Mouse (Mus musculus): ENCODE data around the gene Kctd17. TPM values are rescaled to one million over a fixed set of nuclear protein-coding genes. Genes with fewer than 3 reads are reported as not detected.

The Kctd17 gene
- polyA plus RNA-seq, 1 experiment from 2014 or later, result 117 TPM

GRCm38 (mm10) chr15:78475604-78476031, 47.3 kb downstream of the Kctd17 start:
- ATAC-seq, result no peak
- WGBS, result 72% methylated on average over 3 of the region's 3 CpGs

GRCm38 (mm10) chr15:78476878-78477277, 48.5 kb downstream of the Kctd17 start:
- Histone ChIP-seq H3K36me3 (no peaks in the 10 kb centered on the region), H3K4me2 (replicated peaks) (no peak overlapping the region), H3K4me3 (replicated peaks) (no peak overlapping the region), H3K27me3 (peaks cover 4% of the 10 kb centered on the region; the same call in 1 of the 2 replicates), H3K4me1 (replicated peaks) (no peaks in the 10 kb centered on the region), H3K9me3 (no peaks in the 10 kb centered on the region), H3K27ac (no peak overlapping the region), H3K9ac (replicated peaks) (no peak overlapping the region)
- ATAC-seq, result no peak
- WGBS, result 78% methylated on average over 1 of the region's 1 CpGs

More at GRCm38 (mm10) chr15:78475604-78476031, 47.3 kb downstream of the Kctd17 start:
- H3K9me3 ChIP-seq, result no peaks in the 10 kb centered on the region
- no peaks in the 10 kb centered on the region for H3K36me3 ChIP-seq
- H3K4me1 ChIP-seq (replicated peaks), result no peaks in the 10 kb centered on the region
- H3K27ac ChIP-seq, result no peak overlapping the region
- no peak overlapping the region for H3K4me2 ChIP-seq (replicated peaks)
- peaks cover 4% of the 10 kb centered on the region; the same call in 1 of the 2 replicates for H3K27me3 ChIP-seq
- H3K9ac ChIP-seq (replicated peaks), result no peak overlapping the region
- no peak overlapping the region for H3K4me3 ChIP-seq (replicated peaks)

GRCm38 (mm10) chr15:78478073-78478472, 49.7 kb downstream of the Kctd17 start:
- Histone ChIP-seq H3K4me3 (replicated peaks) (no peak overlapping the region), H3K4me1 (replicated peaks) (no peaks in the 10 kb centered on the region), H3K27me3 (peaks cover 4% of the 10 kb centered on the region; the same call in 1 of the 2 replicates), H3K4me2 (replicated peaks) (no peak overlapping the region), H3K9me3 (no peaks in the 10 kb centered on the region), H3K27ac (no peak overlapping the region), H3K9ac (replicated peaks) (no peak overlapping the region), H3K36me3 (no peaks in the 10 kb centered on the region)
- 95% methylated on average over 4 of the region's 4 CpGs for WGBS
- no peak for ATAC-seq

GRCm38 (mm10) chr15:78479470-78479869, 51.1 kb downstream of the Kctd17 start:
- ATAC-seq, result no peak
- Histone ChIP-seq H3K27ac (no peak overlapping the region), H3K9ac (replicated peaks) (no peak overlapping the region), H3K36me3 (no peaks in the 10 kb centered on the region), H3K4me3 (replicated peaks) (no peak overlapping the region), H3K27me3 (no peaks in the 10 kb centered on the region), H3K4me2 (replicated peaks) (no peak overlapping the region), H3K9me3 (no peaks in the 10 kb centered on the region), H3K4me1 (replicated peaks) (no peaks in the 10 kb centered on the region)
- 80% methylated on average over 5 of the region's 5 CpGs for WGBS

- no peaks in the 10 kb centered on the region for H3K27me3 ChIP-seq
- no peak overlapping the region for H3K4me3 ChIP-seq (replicated peaks)
- whole genome bisulfite sequencing, result 70% methylated on average over 7 of the region's 7 CpGs
- no peak for ATAC-seq
- H3K27ac ChIP-seq, result no peak overlapping the region
- no peaks in the 10 kb centered on the region for H3K9me3 ChIP-seq
- H3K36me3 ChIP-seq, result no peaks in the 10 kb centered on the region
- H3K4me1 ChIP-seq (replicated peaks), result no peaks in the 10 kb centered on the region
- H3K4me2 ChIP-seq (replicated peaks), result no peak overlapping the region
- H3K9ac ChIP-seq (replicated peaks), result no peak overlapping the region
Observed at GRCm38 (mm10) chr15:78480111-78480510, 51.7 kb downstream of the Kctd17 start.

GRCm38 (mm10) chr15:78480991-78481390, 52.6 kb downstream of the Kctd17 start:
- no peak overlapping the region for H3K9ac ChIP-seq (replicated peaks)
- H3K4me1 ChIP-seq (replicated peaks), result no peaks in the 10 kb centered on the region
- no peaks in the 10 kb centered on the region for H3K9me3 ChIP-seq
- no peak overlapping the region for H3K4me3 ChIP-seq (replicated peaks)
- no peaks in the 10 kb centered on the region for H3K27me3 ChIP-seq
- no peak for ATAC-seq
- no peak overlapping the region for H3K4me2 ChIP-seq (replicated peaks)
- H3K36me3 ChIP-seq, result no peaks in the 10 kb centered on the region
- WGBS, result 90% methylated on average over 2 of the region's 2 CpGs
- H3K27ac ChIP-seq, result no peak overlapping the region

- Histone ChIP-seq H3K9ac (replicated peaks) (no peak overlapping the region), H3K4me2 (replicated peaks) (no peak overlapping the region), H3K36me3 (no peaks in the 10 kb centered on the region), H3K4me1 (replicated peaks) (no peaks in the 10 kb centered on the region), H3K9me3 (no peaks in the 10 kb centered on the region), H3K4me3 (replicated peaks) (no peak overlapping the region), H3K27ac (no peak overlapping the region), H3K27me3 (no peaks in the 10 kb centered on the region)
- ATAC-seq, result no peak
- WGBS, result 49% methylated on average over 9 of the region's 9 CpGs
Observed at GRCm38 (mm10) chr15:78481448-78482000, 53.2 kb downstream of the Kctd17 start.

- H3K4me2 ChIP-seq (replicated peaks), result no peak overlapping the region
- H3K9me3 ChIP-seq, result no peaks in the 10 kb centered on the region
- 70% methylated on average over 3 of the region's 3 CpGs for WGBS
- no peaks in the 10 kb centered on the region for H3K36me3 ChIP-seq
- no peak overlapping the region for H3K27ac ChIP-seq
- H3K4me3 ChIP-seq (replicated peaks), result no peak overlapping the region
- no peak overlapping the region for H3K9ac ChIP-seq (replicated peaks)
- ATAC-seq, result no peak
- no peaks in the 10 kb centered on the region for H3K27me3 ChIP-seq
- no peaks in the 10 kb centered on the region for H3K4me1 ChIP-seq (replicated peaks)
Observed at GRCm38 (mm10) chr15:78482518-78482917, 54.2 kb downstream of the Kctd17 start.

GRCm38 (mm10) chr15:78483311-78483710, 54.9 kb downstream of the Kctd17 start:
- H3K4me3 ChIP-seq (replicated peaks), result no peak overlapping the region
- no peak overlapping the region for H3K9ac ChIP-seq (replicated peaks)
- no peak overlapping the region for H3K4me2 ChIP-seq (replicated peaks)
- H3K4me1 ChIP-seq (replicated peaks), result no peaks in the 10 kb centered on the region
- ATAC-seq, result no peak
- 74% methylated on average over 4 of the region's 4 CpGs for WGBS
- no peak overlapping the region for H3K27ac ChIP-seq
- H3K9me3 ChIP-seq, result no peaks in the 10 kb centered on the region
- no peaks in the 10 kb centered on the region for H3K36me3 ChIP-seq
- H3K27me3 ChIP-seq, result no peaks in the 10 kb centered on the region

GRCm38 (mm10) chr15:78486564-78486963, 58.2 kb downstream of the Kctd17 start:
- Histone ChIP-seq H3K27ac (no peak overlapping the region), H3K4me3 (replicated peaks) (no peak overlapping the region), H3K9me3 (no peaks in the 10 kb centered on the region), H3K4me1 (replicated peaks) (no peaks in the 10 kb centered on the region), H3K36me3 (no peaks in the 10 kb centered on the region), H3K4me2 (replicated peaks) (no peak overlapping the region), H3K9ac (replicated peaks) (no peak overlapping the region), H3K27me3 (no peaks in the 10 kb centered on the region)
- WGBS, result 94% methylated on average over 1 of the region's 1 CpGs
- ATAC-seq, result no peak

- Histone ChIP-seq H3K4me2 (replicated peaks) (no peak overlapping the region), H3K4me1 (replicated peaks) (no peaks in the 10 kb centered on the region), H3K27ac (no peak overlapping the region), H3K4me3 (replicated peaks) (no peak overlapping the region), H3K9ac (replicated peaks) (no peak overlapping the region), H3K27me3 (no peaks in the 10 kb centered on the region), H3K36me3 (no peaks in the 10 kb centered on the region), H3K9me3 (no peaks in the 10 kb centered on the region)
- no peak for ATAC-seq
- WGBS, result 70% methylated on average over 4 of the region's 4 CpGs
Observed at GRCm38 (mm10) chr15:78487066-78487465, 58.7 kb downstream of the Kctd17 start.

Data from midbrain, embryonic 13.5 days (tissue).